Mouse (Mus musculus) forebrain, embryonic 10.5 days (tissue): Measurements from ENCODE around the gene Rtn4rl1. TPM values are rescaled to one million over a fixed set of nuclear protein-coding genes. Genes with fewer than 3 reads are reported as not detected.
"Not testable (repeated sequence)": the region's sequence is repeated elsewhere in the genome, so short reads cannot be mapped to it uniquely, and the experiment has no call there.

ENCODE experiments used
- DNase-seq: peaks from one replicate; pipeline ENCODE4 v3.0.0-alpha.2; 2017; ENCODE audit warnings: low spot score; ENCODE audit errors: extremely low spot score
- H3K27ac ChIP-seq: fragments of 300-500 bp; sonication (generic); 2 replicates; pipeline ENCODE4 v1.5.1; 2016; ENCODE audit warnings: mild to moderate bottlenecking
- H3K27me3 ChIP-seq: fragments of 300-500 bp; sonication (generic); 2 replicates; pipeline ENCODE4 v1.6.1; 2016; ENCODE audit warnings: mild to moderate bottlenecking; ENCODE audit not compliant: poor library complexity, severe bottlenecking
- H3K36me3 ChIP-seq: fragments of 300-500 bp; sonication (generic); replicated peaks from 2 replicates; pipeline ENCODE4 v1.6.1; 2016; ENCODE audit warnings: mild to moderate bottlenecking, moderate library complexity
- H3K4me1 ChIP-seq: fragments of 300-500 bp; sonication (generic); 2 replicates; pipeline ENCODE4 v1.6.1; 2016
- H3K4me3 ChIP-seq: fragments of 300-500 bp; sonication (generic); 2 replicates; pipeline ENCODE4 v1.5.1; 2016; ENCODE audit warnings: mild to moderate bottlenecking, moderate library complexity
- H3K9me3 ChIP-seq: fragments of 300-500 bp; sonication (generic); 2 replicates; pipeline ENCODE4 v1.6.1; 2016; ENCODE audit warnings: mild to moderate bottlenecking, moderate library complexity
- WGBS: fragments of 180-500 bp; shearing (Covaris S2); methylation state at CpG from one replicate; pipeline ENCODE4 v1.1.7; 2016; 5-methylcytosine and 5-hydroxymethylcytosine counted together
- polyA plus RNA-seq: library from polyadenylated mRNA; unstranded; fragments of >200 nt; fragmentation: Nextera tagmentation; extraction: Ambion mirVana; gene quantifications from 2 replicates; pipeline ENCODE4 v1.2.1, GENCODE M21; 2016

Gene Rtn4rl1
- polyA plus RNA-seq, 1 experiment from 2014 or later: 1.1 TPM

GRCm38 (mm10) chr11:75282496-75283120, 89.0 kb downstream of the Rtn4rl1 start:
- Histone ChIP-seq H3K4me3 (peak overlapping the region; percentile 30), H3K36me3 (no peaks in the 10 kb centered on the region), H3K27ac (no peak overlapping the region), H3K9me3 (no peaks in the 10 kb centered on the region), H3K4me1 (peaks cover 54% of the 10 kb centered on the region), H3K27me3 (peaks cover 68% of the 10 kb centered on the region)
- WGBS: 12% methylated on average over 13 of the region's 13 CpGs
- no peak for DNase-seq

- not testable (repeated sequence) for H3K27ac ChIP-seq, H3K4me3 ChIP-seq, H3K9me3 ChIP-seq, DNase-seq, H3K36me3 ChIP-seq
- Histone ChIP-seq H3K4me1 (peaks cover 44% of the 10 kb centered on the region), H3K27me3 (peaks cover 72% of the 10 kb centered on the region)
- WGBS: 69% methylated on average over 3 of the region's 3 CpGs
These were observed 90.2 kb downstream of the Rtn4rl1 start for GRCm38 (mm10) chr11:75283784-75284183.

- 52% methylated on average over 4 of the region's 4 CpGs for WGBS
- no peaks in the 10 kb centered on the region for H3K36me3 ChIP-seq
- H3K4me3 ChIP-seq: no peak overlapping the region
- no peak overlapping the region for H3K27ac ChIP-seq
- peaks cover 59% of the 10 kb centered on the region for H3K27me3 ChIP-seq
- H3K4me1 ChIP-seq: peaks cover 25% of the 10 kb centered on the region
- DNase-seq: no peak
- no peaks in the 10 kb centered on the region for H3K9me3 ChIP-seq
These were observed 92.4 kb downstream of the Rtn4rl1 start for GRCm38 (mm10) chr11:75285893-75286467.

GRCm38 (mm10) chr11:75286868-75287267, 93.3 kb downstream of the Rtn4rl1 start:
- no peaks in the 10 kb centered on the region for H3K36me3 ChIP-seq
- no peaks in the 10 kb centered on the region for H3K9me3 ChIP-seq
- peaks cover 59% of the 10 kb centered on the region for H3K27me3 ChIP-seq
- H3K4me1 ChIP-seq: peaks cover 25% of the 10 kb centered on the region
- H3K27ac ChIP-seq: no peak overlapping the region
- 93% methylated on average over 4 of the region's 4 CpGs for WGBS
- H3K4me3 ChIP-seq: no peak overlapping the region
- no peak for DNase-seq

- 78% methylated on average over 10 of the region's 10 CpGs for WGBS
- DNase-seq: no peak
- Histone ChIP-seq H3K27me3 (peaks cover 59% of the 10 kb centered on the region), H3K4me1 (peaks cover 25% of the 10 kb centered on the region), H3K27ac (no peak overlapping the region), H3K4me3 (no peak overlapping the region), H3K9me3 (no peaks in the 10 kb centered on the region), H3K36me3 (no peaks in the 10 kb centered on the region)
These were observed 94.4 kb downstream of the Rtn4rl1 start for GRCm38 (mm10) chr11:75287940-75288339.

- no peak overlapping the region for H3K27ac ChIP-seq
- 92% methylated on average over 8 of the region's 8 CpGs for WGBS
- no peaks in the 10 kb centered on the region for H3K36me3 ChIP-seq
- H3K27me3 ChIP-seq: peaks cover 59% of the 10 kb centered on the region
- peaks cover 29% of the 10 kb centered on the region for H3K4me1 ChIP-seq
- no peak overlapping the region for H3K4me3 ChIP-seq
- DNase-seq: no peak
- no peaks in the 10 kb centered on the region for H3K9me3 ChIP-seq
These were observed 94.9 kb downstream of the Rtn4rl1 start for GRCm38 (mm10) chr11:75288517-75288916.

- peaks cover 59% of the 10 kb centered on the region for H3K27me3 ChIP-seq
- no peak overlapping the region for H3K27ac ChIP-seq
- no peaks in the 10 kb centered on the region for H3K9me3 ChIP-seq
- H3K4me3 ChIP-seq: no peak overlapping the region
- no peak for DNase-seq
- H3K4me1 ChIP-seq: peaks cover 35% of the 10 kb centered on the region
- WGBS: 70% methylated on average over 2 of the region's 2 CpGs
- H3K36me3 ChIP-seq: no peaks in the 10 kb centered on the region
These were observed 95.5 kb downstream of the Rtn4rl1 start for GRCm38 (mm10) chr11:75289120-75289519.

GRCm38 (mm10) chr11:75290566-75291271, 97.1 kb downstream of the Rtn4rl1 start:
- peak overlapping the region; percentile 77 for H3K27ac ChIP-seq
- DNase-seq: peak; percentile 89

GRCm38 (mm10) chr11:75291389-75292215, 98.0 kb downstream of the Rtn4rl1 start:
- 19% methylated on average over 25 of the region's 25 CpGs for WGBS
- Histone ChIP-seq H3K27me3 (peaks cover 49% of the 10 kb centered on the region), H3K9me3 (no peaks in the 10 kb centered on the region), H3K4me1 (peaks cover 40% of the 10 kb centered on the region), H3K4me3 (peak overlapping the region; percentile 20), H3K27ac (peak overlapping the region; percentile 77), H3K36me3 (no peaks in the 10 kb centered on the region)
- no peak for DNase-seq

More at GRCm38 (mm10) chr11:75290566-75291271, 97.1 kb downstream of the Rtn4rl1 start:
- WGBS: 22% methylated on average over 6 of the region's 6 CpGs
- H3K27me3 ChIP-seq: peaks cover 53% of the 10 kb centered on the region
- peak overlapping the region; percentile 20; the same call in 1 of the 2 replicates for H3K4me3 ChIP-seq
- peaks cover 40% of the 10 kb centered on the region for H3K4me1 ChIP-seq
- no peaks in the 10 kb centered on the region for H3K9me3 ChIP-seq
- H3K36me3 ChIP-seq: no peaks in the 10 kb centered on the region

- Histone ChIP-seq H3K27ac (no peak overlapping the region), H3K4me1 (peaks cover 40% of the 10 kb centered on the region), H3K27me3 (peaks cover 49% of the 10 kb centered on the region), H3K4me3 (no peak overlapping the region), H3K9me3 (no peaks in the 10 kb centered on the region), H3K36me3 (no peaks in the 10 kb centered on the region)
- WGBS: 80% methylated on average over 7 of the region's 7 CpGs
- no peak for DNase-seq
These were observed 98.7 kb downstream of the Rtn4rl1 start for GRCm38 (mm10) chr11:75292281-75292680.

GRCm38 (mm10) chr11:75293852-75294361, 100.3 kb downstream of the Rtn4rl1 start:
- 58% methylated on average over 21 of the region's 21 CpGs for WGBS
- no peak overlapping the region for H3K27ac ChIP-seq

GRCm38 (mm10) chr11:75294862-75295261, 101.3 kb downstream of the Rtn4rl1 start:
- Histone ChIP-seq H3K4me1 (peaks cover 40% of the 10 kb centered on the region), H3K36me3 (peaks cover 8% of the 10 kb centered on the region), H3K9me3 (no peaks in the 10 kb centered on the region), H3K4me3 (no peak overlapping the region), H3K27me3 (peaks cover 40% of the 10 kb centered on the region), H3K27ac (no peak overlapping the region)
- no peak for DNase-seq
- 81% methylated on average over 9 of the region's 9 CpGs for WGBS

More at GRCm38 (mm10) chr11:75293852-75294361, 100.3 kb downstream of the Rtn4rl1 start:
- H3K36me3 ChIP-seq: no peaks in the 10 kb centered on the region
- no peak for DNase-seq
- no peak overlapping the region for H3K4me3 ChIP-seq
- no peaks in the 10 kb centered on the region for H3K9me3 ChIP-seq
- H3K4me1 ChIP-seq: peaks cover 40% of the 10 kb centered on the region
- peaks cover 43% of the 10 kb centered on the region for H3K27me3 ChIP-seq
